Mouse (Mus musculus): ENCODE measurements at regions not wholly inside any gene's neighbourhood (a gene's known extent, or its start where the extent isn't known, plus 50 kb on each side); places are given as distances from the start of the nearest gene placed in this dataset.
A peak's percentile ranks its signal among the peaks of the same experiment; 100 is the strongest.

GRCm38 (mm10) chr7:90044100-90044698, 63.4 kb upstream of the Eed start:
- Histone ChIP-seq H3K27ac (ENCODE audit: poor library complexity, severe bottlenecking) (no peak overlapping the region), H3K4me1 (replicated peaks) (peaks cover 20% of the 10 kb centered on the region), H3K36me3 (no peaks in the 10 kb centered on the region), H3K9me3 (replicated peaks) (no peaks in the 10 kb centered on the region), H3K27me3 (replicated peaks) (no peaks in the 10 kb centered on the region), H3K9ac (no peak overlapping the region), H3K4me3 (no peak overlapping the region), H3K4me2 (no peak overlapping the region)
- ATAC-seq (ENCODE audit: insufficient number of reproducible peaks, low FRiP score) = no peak
- WGBS = 82% methylated on average over 4 of the region's 4 CpGs

GRCm38 (mm10) chr7:90045208-90045800, 64.5 kb upstream of the Eed start:
- Histone ChIP-seq H3K4me1 (replicated peaks) (peaks cover 20% of the 10 kb centered on the region), H3K4me2 (no peak overlapping the region), H3K27ac (ENCODE audit: poor library complexity, severe bottlenecking) (no peak overlapping the region), H3K4me3 (no peak overlapping the region), H3K9me3 (replicated peaks) (no peaks in the 10 kb centered on the region), H3K36me3 (no peaks in the 10 kb centered on the region), H3K27me3 (replicated peaks) (no peaks in the 10 kb centered on the region), H3K9ac (no peak overlapping the region)
- WGBS = 84% methylated on average over 4 of the region's 4 CpGs
- ATAC-seq (ENCODE audit: insufficient number of reproducible peaks, low FRiP score) = no peak

- H3K27me3 ChIP-seq (replicated peaks) = no peaks in the 10 kb centered on the region
- H3K9ac ChIP-seq = no peak overlapping the region
- no peak overlapping the region for H3K4me3 ChIP-seq
- no peak for ATAC-seq (ENCODE audit: insufficient number of reproducible peaks, low FRiP score)
- H3K36me3 ChIP-seq = no peaks in the 10 kb centered on the region
- WGBS = 74% methylated on average over 3 of the region's 3 CpGs
- H3K9me3 ChIP-seq (replicated peaks) = no peaks in the 10 kb centered on the region
- H3K27ac ChIP-seq (ENCODE audit: poor library complexity, severe bottlenecking) = no peak overlapping the region
- H3K4me1 ChIP-seq (replicated peaks) = peaks cover 12% of the 10 kb centered on the region
- H3K4me2 ChIP-seq = no peak overlapping the region
Measured at GRCm38 (mm10) chr7:90046228-90046627, 65.4 kb upstream of the Eed start.

GRCm38 (mm10) chr7:90046862-90047261, 66.1 kb upstream of the Eed start:
- Histone ChIP-seq H3K4me1 (replicated peaks) (peaks cover 6% of the 10 kb centered on the region), H3K27ac (ENCODE audit: poor library complexity, severe bottlenecking) (no peak overlapping the region), H3K36me3 (no peaks in the 10 kb centered on the region), H3K4me3 (no peak overlapping the region), H3K9me3 (replicated peaks) (no peaks in the 10 kb centered on the region), H3K27me3 (replicated peaks) (no peaks in the 10 kb centered on the region), H3K9ac (no peak overlapping the region), H3K4me2 (no peak overlapping the region)
- WGBS = 76% methylated on average over 4 of the region's 4 CpGs
- no peak for ATAC-seq (ENCODE audit: insufficient number of reproducible peaks, low FRiP score)

- Histone ChIP-seq H3K9me3 (replicated peaks) (no peaks in the 10 kb centered on the region), H3K9ac (no peak overlapping the region), H3K36me3 (no peaks in the 10 kb centered on the region), H3K27me3 (replicated peaks) (no peaks in the 10 kb centered on the region), H3K4me3 (no peak overlapping the region), H3K27ac (ENCODE audit: poor library complexity, severe bottlenecking) (no peak overlapping the region), H3K4me2 (no peak overlapping the region), H3K4me1 (replicated peaks) (no peaks in the 10 kb centered on the region)
- 77% methylated on average over 10 of the region's 10 CpGs for WGBS
- ATAC-seq (ENCODE audit: insufficient number of reproducible peaks, low FRiP score) = no peak
Measured at GRCm38 (mm10) chr7:90048401-90049307, 67.9 kb upstream of the Eed start.

DNA sequence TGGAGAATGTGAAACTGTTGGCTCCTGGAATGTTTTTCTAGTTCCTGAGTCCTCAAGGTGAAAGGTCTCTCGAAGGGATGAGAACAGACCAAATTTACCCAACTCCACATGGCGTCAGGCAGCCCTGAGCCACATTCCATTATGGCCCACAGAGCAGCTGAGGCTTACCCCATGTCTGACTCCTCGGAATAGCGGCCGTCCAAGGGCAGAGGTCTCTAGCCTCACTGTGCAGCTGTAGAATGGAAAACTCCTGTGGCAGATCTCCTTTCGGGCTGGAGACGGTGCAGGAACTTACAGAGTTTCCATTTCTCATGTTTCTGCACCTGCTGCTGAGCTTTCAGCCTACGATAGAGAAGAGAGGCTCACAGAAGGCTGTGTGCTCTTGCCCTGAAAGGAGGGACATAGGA, 69.1 kb upstream of the Eed start:
- Histone ChIP-seq H3K4me1 (replicated peaks) (no peaks in the 10 kb centered on the region), H3K9ac (no peak overlapping the region), H3K9me3 (replicated peaks) (no peaks in the 10 kb centered on the region), H3K27ac (ENCODE audit: poor library complexity, severe bottlenecking) (no peak overlapping the region), H3K27me3 (replicated peaks) (no peaks in the 10 kb centered on the region), H3K36me3 (no peaks in the 10 kb centered on the region), H3K4me3 (no peak overlapping the region), H3K4me2 (no peak overlapping the region)
- 69% methylated on average over 8 of the region's 8 CpGs for WGBS
- no peak for ATAC-seq (ENCODE audit: insufficient number of reproducible peaks, low FRiP score)

- Histone ChIP-seq H3K27ac (ENCODE audit: poor library complexity, severe bottlenecking) (no peak overlapping the region), H3K36me3 (no peaks in the 10 kb centered on the region), H3K9me3 (replicated peaks) (no peaks in the 10 kb centered on the region), H3K4me3 (no peak overlapping the region), H3K27me3 (replicated peaks) (no peaks in the 10 kb centered on the region), H3K4me1 (replicated peaks) (peaks cover 7% of the 10 kb centered on the region), H3K4me2 (no peak overlapping the region), H3K9ac (no peak overlapping the region)
- WGBS = 43% methylated on average over 7 of the region's 7 CpGs
- ATAC-seq (ENCODE audit: insufficient number of reproducible peaks, low FRiP score) = peak; percentile 36; the same call in 1 of the 2 replicates
Measured at GRCm38 (mm10) chr7:90054795-90055511, 74.2 kb upstream of the Eed start.

GRCm38 (mm10) chr7:90057947-90058346, 72.1 kb upstream of the Picalm start:
- WGBS = 33% methylated on average over 1 of the region's 1 CpGs
- Histone ChIP-seq H3K9ac (no peak overlapping the region), H3K4me1 (replicated peaks) (peaks cover 23% of the 10 kb centered on the region), H3K4me3 (no peak overlapping the region), H3K27me3 (replicated peaks) (no peaks in the 10 kb centered on the region), H3K4me2 (no peak overlapping the region), H3K27ac (ENCODE audit: poor library complexity, severe bottlenecking) (no peak overlapping the region), H3K9me3 (replicated peaks) (no peaks in the 10 kb centered on the region), H3K36me3 (no peaks in the 10 kb centered on the region)
- ATAC-seq (ENCODE audit: insufficient number of reproducible peaks, low FRiP score) = no peak

DNA sequence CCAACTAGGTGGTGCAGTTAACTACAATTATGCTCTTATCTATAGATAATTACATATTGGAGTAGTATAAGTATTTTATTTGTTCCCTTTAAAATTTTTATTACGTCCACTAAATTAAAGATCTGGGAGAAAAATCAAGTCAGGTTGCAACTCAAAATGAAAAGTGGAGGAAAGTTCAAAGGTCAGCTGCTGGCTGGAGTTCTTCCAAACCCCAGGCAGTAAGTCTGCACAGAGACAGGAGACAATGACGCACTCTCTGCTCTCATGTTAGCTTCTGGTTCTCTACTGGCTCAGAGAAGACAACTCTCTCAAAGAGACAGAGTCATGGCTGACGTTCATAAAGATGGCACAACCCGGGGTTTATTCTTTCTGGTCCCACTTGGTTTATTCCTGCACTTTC, 71.4 kb upstream of the Picalm start:
- Histone ChIP-seq H3K27me3 (replicated peaks) (no peaks in the 10 kb centered on the region), H3K36me3 (no peaks in the 10 kb centered on the region), H3K9me3 (replicated peaks) (no peaks in the 10 kb centered on the region), H3K4me2 (no peak overlapping the region), H3K4me3 (no peak overlapping the region), H3K9ac (no peak overlapping the region), H3K4me1 (replicated peaks) (peaks cover 25% of the 10 kb centered on the region), H3K27ac (ENCODE audit: poor library complexity, severe bottlenecking) (no peak overlapping the region)
- 88% methylated on average over 4 of the region's 4 CpGs for WGBS
- ATAC-seq (ENCODE audit: insufficient number of reproducible peaks, low FRiP score) = no peak

- Histone ChIP-seq H3K4me3 (no peak overlapping the region), H3K4me1 (replicated peaks) (peaks cover 25% of the 10 kb centered on the region), H3K27me3 (replicated peaks) (no peaks in the 10 kb centered on the region), H3K9ac (no peak overlapping the region), H3K27ac (ENCODE audit: poor library complexity, severe bottlenecking) (no peak overlapping the region), H3K36me3 (no peaks in the 10 kb centered on the region), H3K9me3 (replicated peaks) (no peaks in the 10 kb centered on the region), H3K4me2 (no peak overlapping the region)
- WGBS = 62% methylated on average over 8 of the region's 8 CpGs
- no peak for ATAC-seq (ENCODE audit: insufficient number of reproducible peaks, low FRiP score)
Measured at GRCm38 (mm10) chr7:90059249-90059628, 70.8 kb upstream of the Picalm start.
